Mouse (Mus musculus) midbrain, embryonic 12.5 days (tissue): Measurements from ENCODE around the gene Abcc12. TPM values are rescaled to one million over a fixed set of nuclear protein-coding genes. Genes with fewer than 3 reads are reported as not detected.

Experiments
- ATAC-seq: fragments of 200-750 bp; cut with Nextera tagmentation; 2 replicates; pipeline ENCODE4 v1.8.0; 2017; ENCODE audit warnings: low read depth, moderate TSS enrichment, moderate library complexity; ENCODE audit not compliant: low FRiP score
- H3K27ac ChIP-seq: fragments of 300-500 bp; sonication (generic); replicated peaks from 2 replicates; pipeline ENCODE4 v1.5.1; 2016; ENCODE audit warnings: mild to moderate bottlenecking
- H3K27me3 ChIP-seq: fragments of 300-500 bp; sonication (generic); 2 replicates; pipeline ENCODE4 v1.6.1; 2016; ENCODE audit warnings: mild to moderate bottlenecking
- H3K36me3 ChIP-seq: fragments of 300-500 bp; sonication (generic); 2 replicates; pipeline ENCODE4 v1.6.1; 2016
- H3K4me1 ChIP-seq: fragments of 300-500 bp; sonication (generic); 2 replicates; pipeline ENCODE4 v1.6.1; 2016
- H3K4me2 ChIP-seq: fragments of 300-500 bp; sonication (generic); replicated peaks from 2 replicates; pipeline ENCODE4 v1.6.1; 2016; ENCODE audit warnings: mild to moderate bottlenecking, moderate library complexity
- H3K4me3 ChIP-seq: fragments of 300-500 bp; sonication (generic); 2 replicates; pipeline ENCODE4 v1.5.1; 2016; ENCODE audit warnings: mild to moderate bottlenecking
- H3K9ac ChIP-seq: fragments of 300-500 bp; sonication (generic); replicated peaks from 2 replicates; pipeline ENCODE4 v1.6.1; 2016; ENCODE audit warnings: mild to moderate bottlenecking, moderate library complexity
- H3K9me3 ChIP-seq: fragments of 300-500 bp; sonication (generic); 2 replicates; pipeline ENCODE4 v1.6.1; 2016; ENCODE audit warnings: mild to moderate bottlenecking
- WGBS: fragments of 180-500 bp; shearing (Covaris S2); methylation state at CpG from one replicate; pipeline ENCODE4 v1.1.7; 2016; 5-methylcytosine and 5-hydroxymethylcytosine counted together
- polyA plus RNA-seq: library from polyadenylated mRNA; unstranded; fragments of >200 nt; fragmentation: Nextera tagmentation; extraction: Ambion mirVana; gene quantifications from 2 replicates; pipeline ENCODE4 v1.2.1, GENCODE M21; 2016

The Abcc12 gene
- polyA plus RNA-seq = 0.06 and 0.07 TPM in 2 replicates

DNA sequence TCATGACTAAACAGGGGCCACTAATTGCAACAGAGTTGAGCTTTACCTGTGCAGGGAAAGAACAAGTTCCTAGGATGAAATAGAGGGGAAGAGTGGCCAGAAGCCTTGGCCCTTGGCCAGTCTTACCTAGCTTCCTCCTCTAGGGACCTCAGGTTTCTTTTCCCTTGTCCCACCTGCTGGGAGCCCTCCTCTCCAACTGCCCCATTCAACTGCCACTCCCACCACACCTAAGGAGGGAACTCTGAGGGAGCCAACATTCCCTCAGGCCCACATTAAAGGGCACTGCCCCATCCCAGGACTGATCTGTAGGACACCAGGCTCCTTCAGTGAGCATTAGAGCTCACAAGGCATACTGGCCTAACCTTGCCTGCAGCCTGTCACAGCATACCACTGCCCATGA, at the start of gene Abcc12:
TSS of gene Abcc12 (minus strand) at position 229 of the 400 bp plus-strand sequence.
- Histone ChIP-seq H3K4me2 (no peak within 1 kb of the TSS), H3K4me3 (no peak within 1 kb of the TSS), H3K4me1 (no peaks in the 10 kb centered on the region), H3K9me3 (no peaks in the 10 kb centered on the region), H3K36me3 (no peaks in the 10 kb centered on the region), H3K27me3 (no peaks in the 10 kb centered on the region), H3K27ac (no peak within 1 kb of the TSS), H3K9ac (no peak within 1 kb of the TSS)
- ATAC-seq = no peak

DNA sequence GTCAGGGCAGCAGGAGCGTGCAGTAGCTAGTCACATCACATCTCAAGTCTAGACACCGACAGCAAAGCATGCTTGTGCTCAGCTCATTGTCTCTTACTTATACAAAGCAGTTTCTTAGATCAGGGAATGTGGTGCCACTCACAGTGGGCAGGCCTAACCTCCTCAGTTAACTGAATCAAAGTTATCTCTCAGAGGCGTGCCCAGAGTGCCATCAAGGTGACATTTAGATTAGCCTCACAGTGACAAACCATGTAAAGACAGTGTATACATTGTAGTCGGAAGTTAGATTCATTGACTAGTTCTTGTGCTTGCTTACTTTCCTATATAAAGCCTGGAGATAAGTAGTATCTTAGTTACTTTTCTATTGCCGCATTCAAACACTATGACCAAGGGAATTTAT, 49.7 kb upstream of the Abcc12 start:
- WGBS = 97% methylated on average over 5 of the region's 5 CpGs
- ATAC-seq = no peak
- Histone ChIP-seq H3K4me2 (no peak overlapping the region), H3K4me1 (peaks cover 9% of the 10 kb centered on the region; the same call in 1 of the 2 replicates), H3K4me3 (no peak overlapping the region), H3K36me3 (peaks cover 19% of the 10 kb centered on the region), H3K9ac (no peak overlapping the region), H3K9me3 (no peaks in the 10 kb centered on the region), H3K27ac (no peak overlapping the region), H3K27me3 (no peaks in the 10 kb centered on the region)

DNA sequence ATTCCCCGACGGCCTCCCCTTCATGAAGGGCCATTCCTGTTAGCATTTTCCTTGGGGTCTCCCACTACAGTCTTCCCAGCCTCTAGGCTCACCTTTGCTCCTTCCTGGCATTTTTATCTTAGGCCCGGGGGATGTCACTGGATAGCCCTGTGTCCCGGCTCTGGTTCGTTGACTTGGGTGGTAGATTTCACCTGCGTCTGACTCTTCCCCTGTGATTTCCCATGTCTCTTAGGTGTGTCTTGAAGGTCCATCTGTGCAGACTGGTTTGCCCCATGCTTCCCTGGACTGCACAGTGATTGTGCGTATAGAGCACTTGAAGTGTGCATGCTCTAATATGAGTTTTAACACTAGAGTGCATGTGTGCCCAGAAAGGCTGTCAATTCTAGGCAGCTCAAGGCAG, 44.4 kb upstream of the Abcc12 start:
- Histone ChIP-seq H3K27me3 (no peaks in the 10 kb centered on the region), H3K36me3 (no peaks in the 10 kb centered on the region), H3K9me3 (no peaks in the 10 kb centered on the region), H3K4me3 (peak overlapping the region; percentile 85), H3K27ac (no peak overlapping the region), H3K9ac (peak overlapping the region; percentile 75), H3K4me1 (peaks cover 16% of the 10 kb centered on the region), H3K4me2 (peak overlapping the region; percentile 88)
- ATAC-seq = no peak
- WGBS = 62% methylated on average over 7 of the region's 7 CpGs

DNA sequence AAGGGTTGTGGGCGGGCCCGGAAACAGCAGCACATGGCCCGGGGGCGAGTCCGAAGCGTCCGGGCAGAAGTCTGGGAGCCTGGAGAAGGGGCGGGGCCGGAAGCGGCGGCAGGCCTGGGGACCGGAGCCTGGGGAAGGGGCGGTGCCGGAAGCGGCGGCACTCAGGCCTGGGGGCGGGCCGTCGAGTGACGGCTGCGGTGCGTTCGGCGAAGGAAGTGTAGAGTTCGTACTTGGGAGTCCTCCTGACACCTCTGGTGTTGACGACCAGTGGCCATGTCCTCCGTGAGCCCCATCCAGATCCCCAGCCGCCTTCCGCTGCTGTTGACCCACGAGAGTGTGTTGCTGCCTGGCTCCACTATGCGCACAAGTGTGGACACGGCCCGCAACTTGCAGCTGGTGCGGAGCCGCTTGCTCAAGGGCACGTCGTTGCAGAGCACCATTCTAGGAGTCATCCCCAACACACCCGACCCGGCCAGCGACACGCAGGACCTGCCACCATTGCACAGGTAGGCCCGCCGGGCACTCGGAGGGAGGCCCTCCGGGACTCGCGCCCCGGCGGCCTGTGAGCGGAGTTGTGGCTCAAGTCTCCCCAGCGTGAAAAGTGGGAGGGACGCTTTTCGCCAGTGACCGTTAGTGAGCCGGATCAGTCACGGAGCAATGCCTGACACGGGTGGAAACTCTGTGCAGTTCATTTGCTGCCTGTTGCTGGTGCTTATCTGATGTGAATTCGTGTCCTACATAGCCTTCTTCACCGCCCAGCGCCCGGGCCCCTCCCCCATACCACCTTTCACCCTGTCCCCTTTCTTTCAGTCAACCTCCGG, 43.6 kb upstream of the Abcc12 start, which contains the start of gene Lonp2:
TSS of gene Lonp2 (plus strand) at position 133 of the 821 bp plus-strand sequence.
- peak within 1 kb of the TSS; percentile 75 for H3K27ac ChIP-seq
- peak; percentile 99 for ATAC-seq

DNA sequence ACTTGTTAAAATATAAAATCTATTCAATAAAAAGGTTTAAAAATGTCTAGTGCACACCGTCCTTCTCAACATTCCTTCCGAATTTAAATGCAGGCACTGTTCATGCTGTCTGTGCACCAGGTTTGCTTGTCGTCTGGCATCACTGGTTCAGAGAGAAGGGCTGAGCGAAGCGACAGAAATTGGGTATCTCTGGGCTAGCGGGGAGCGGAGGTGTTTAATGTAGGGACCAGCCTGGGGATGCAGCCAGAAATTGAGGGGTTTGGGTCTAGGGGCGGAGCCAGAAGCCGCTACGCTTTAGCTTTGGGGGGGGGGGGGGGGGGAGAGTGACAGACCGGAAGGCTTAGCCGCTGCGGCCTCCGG, 43.0 kb upstream of the Abcc12 start:
- Histone ChIP-seq H3K36me3 (no peaks in the 10 kb centered on the region), H3K4me3 (peak overlapping the region; percentile 85), H3K9ac (peak overlapping the region; percentile 67), H3K27ac (peak overlapping the region; percentile 75), H3K4me2 (peak overlapping the region; percentile 88), H3K9me3 (no peaks in the 10 kb centered on the region), H3K4me1 (peaks cover 16% of the 10 kb centered on the region), H3K27me3 (no peaks in the 10 kb centered on the region)
- ATAC-seq = no peak
- 2% methylated on average over 11 of the region's 14 CpGs for WGBS

More for the DNA sequence above, 43.6 kb upstream of the Abcc12 start, which contains the start of gene Lonp2:
- Histone ChIP-seq H3K9me3 (no peaks in the 10 kb centered on the region), H3K36me3 (no peaks in the 10 kb centered on the region), H3K4me3 (peak within 1 kb of the TSS; percentile 85), H3K27me3 (no peaks in the 10 kb centered on the region), H3K4me2 (peak within 1 kb of the TSS; percentile 88), H3K9ac (peak within 1 kb of the TSS; percentile 75), H3K4me1 (peaks cover 16% of the 10 kb centered on the region)
- WGBS = under 1% methylated on average over 55 of the region's 62 CpGs

DNA sequence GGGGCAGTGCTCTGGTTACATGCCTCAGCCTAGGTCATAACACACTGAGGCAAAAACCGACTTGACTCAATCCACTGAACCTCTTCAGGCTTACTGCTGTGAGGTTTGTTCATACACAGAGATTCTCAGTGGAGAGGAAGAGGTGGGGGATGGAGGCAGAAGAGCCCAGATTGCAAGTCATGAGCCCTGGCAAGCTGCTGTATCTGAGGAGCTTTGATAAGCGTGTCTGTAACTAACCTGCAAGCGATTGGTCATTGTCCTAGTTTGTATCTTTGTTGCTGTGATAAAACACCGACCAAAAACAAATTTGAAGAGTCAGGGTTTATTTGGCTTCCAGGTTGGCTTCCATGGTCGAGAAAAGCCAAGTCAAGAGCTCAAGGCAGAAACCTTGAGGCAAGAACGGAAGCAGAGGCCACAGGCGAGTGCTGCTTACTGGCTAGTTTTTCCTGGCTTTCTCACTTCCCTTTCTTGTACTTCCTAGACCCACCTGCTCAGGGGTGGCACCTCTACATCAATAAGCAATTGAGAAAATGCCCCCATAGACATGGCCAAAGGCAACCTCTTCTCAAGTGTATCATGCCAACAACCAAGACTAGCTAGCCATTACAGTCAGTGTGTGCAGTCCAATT, 37.4 kb upstream of the Abcc12 start:
- no peak for ATAC-seq
- H3K27me3 ChIP-seq = no peaks in the 10 kb centered on the region
- WGBS = 84% methylated on average over 7 of the region's 7 CpGs
- H3K4me3 ChIP-seq = no peak overlapping the region
- no peaks in the 10 kb centered on the region for H3K9me3 ChIP-seq
- no peak overlapping the region for H3K9ac ChIP-seq
- H3K36me3 ChIP-seq = no peaks in the 10 kb centered on the region
- H3K4me2 ChIP-seq = no peak overlapping the region
- H3K27ac ChIP-seq = no peak overlapping the region
- no peaks in the 10 kb centered on the region for H3K4me1 ChIP-seq

DNA sequence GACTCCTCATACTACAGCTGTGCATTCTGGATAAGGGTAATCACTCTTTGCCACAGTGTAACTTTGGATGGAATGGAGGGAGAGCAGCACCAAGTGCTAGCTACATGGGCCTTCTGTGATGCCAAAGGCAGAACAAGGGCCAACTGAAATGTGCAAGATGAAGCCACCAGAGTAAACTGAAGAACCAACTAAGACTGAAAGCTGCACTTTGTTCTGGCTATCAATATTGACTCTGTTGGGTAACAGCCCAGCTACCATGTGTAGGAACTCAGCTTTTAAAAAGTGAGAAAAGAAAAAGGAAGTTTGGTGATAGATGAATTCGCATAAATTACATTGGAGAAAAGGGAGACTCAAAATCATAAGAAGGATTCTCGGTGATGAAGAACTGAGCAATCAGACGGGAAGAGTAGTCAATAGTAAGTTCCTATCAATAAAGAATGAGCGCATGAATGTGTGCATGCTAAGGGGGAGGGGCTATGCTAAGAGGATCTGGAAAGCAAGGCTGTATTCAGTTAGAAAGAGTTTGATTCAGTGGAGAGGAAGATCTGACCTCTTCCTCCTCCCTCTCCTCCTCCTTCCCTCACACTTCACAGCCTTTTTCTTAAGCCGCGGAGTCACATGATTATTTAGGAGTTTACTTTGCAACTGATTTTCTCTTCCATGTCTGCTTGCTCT, 34.7 kb upstream of the Abcc12 start:
- H3K4me3 ChIP-seq = no peak overlapping the region
- 86% methylated on average over 6 of the region's 6 CpGs for WGBS
- no peaks in the 10 kb centered on the region for H3K9me3 ChIP-seq
- no peak overlapping the region for H3K4me2 ChIP-seq
- H3K36me3 ChIP-seq = no peaks in the 10 kb centered on the region
- H3K27ac ChIP-seq = no peak overlapping the region
- no peak for ATAC-seq
- no peak overlapping the region for H3K9ac ChIP-seq
- H3K27me3 ChIP-seq = no peaks in the 10 kb centered on the region
- no peaks in the 10 kb centered on the region for H3K4me1 ChIP-seq

DNA sequence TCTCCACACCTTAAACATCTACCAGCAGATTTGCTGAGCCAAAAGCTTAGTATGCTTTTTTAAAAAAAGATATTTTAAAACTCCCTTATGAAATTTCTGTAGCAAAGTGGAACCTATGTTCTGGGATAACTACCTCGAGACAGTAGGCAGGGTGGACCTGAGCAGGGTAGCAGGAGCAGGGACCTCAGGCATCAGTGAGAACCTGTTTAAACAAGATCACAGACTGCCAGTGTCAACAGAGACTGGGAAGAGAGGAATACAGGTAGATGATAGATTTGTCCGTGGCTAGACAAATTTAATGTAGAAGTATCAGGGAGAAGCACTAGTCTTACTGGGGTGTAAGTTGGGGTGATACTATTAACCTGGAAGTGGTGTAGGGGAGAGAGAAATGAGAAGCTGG, 33.3 kb upstream of the Abcc12 start:
- WGBS = 82% methylated on average over 2 of the region's 2 CpGs

DNA sequence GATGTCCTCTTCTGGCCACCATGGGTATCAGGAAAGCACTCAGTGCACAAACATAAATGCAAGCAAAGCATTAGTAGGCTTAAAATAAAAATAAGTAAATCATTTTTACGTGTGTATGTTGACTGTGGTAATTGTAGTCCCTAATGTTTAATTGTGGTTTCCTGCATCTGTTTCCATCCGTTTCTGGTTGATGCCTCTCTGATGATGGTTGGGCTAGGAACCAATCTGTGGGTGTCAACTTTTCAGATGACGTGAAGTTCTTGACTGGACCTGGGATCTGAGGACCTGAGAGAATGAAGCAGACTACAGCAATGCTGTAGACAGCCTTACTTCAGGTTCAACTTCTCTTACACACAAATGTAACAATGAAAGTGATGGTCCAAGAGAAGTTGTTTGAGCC, 24.2 kb upstream of the Abcc12 start:
- 84% methylated on average over 3 of the region's 3 CpGs for WGBS
- no peaks in the 10 kb centered on the region for H3K9me3 ChIP-seq
- H3K4me1 ChIP-seq = no peaks in the 10 kb centered on the region
- no peaks in the 10 kb centered on the region for H3K27me3 ChIP-seq
- no peak overlapping the region for H3K4me3 ChIP-seq
- no peak overlapping the region for H3K27ac ChIP-seq
- H3K9ac ChIP-seq = no peak overlapping the region
- H3K4me2 ChIP-seq = no peak overlapping the region
- no peaks in the 10 kb centered on the region for H3K36me3 ChIP-seq
- ATAC-seq = no peak

More for the DNA sequence above, 33.3 kb upstream of the Abcc12 start:
- no peak overlapping the region for H3K27ac ChIP-seq
- no peak overlapping the region for H3K4me2 ChIP-seq
- no peaks in the 10 kb centered on the region for H3K36me3 ChIP-seq
- no peak overlapping the region for H3K9ac ChIP-seq
- H3K4me1 ChIP-seq = no peaks in the 10 kb centered on the region
- no peaks in the 10 kb centered on the region for H3K27me3 ChIP-seq
- no peaks in the 10 kb centered on the region for H3K9me3 ChIP-seq
- no peak overlapping the region for H3K4me3 ChIP-seq
- ATAC-seq = no peak

DNA sequence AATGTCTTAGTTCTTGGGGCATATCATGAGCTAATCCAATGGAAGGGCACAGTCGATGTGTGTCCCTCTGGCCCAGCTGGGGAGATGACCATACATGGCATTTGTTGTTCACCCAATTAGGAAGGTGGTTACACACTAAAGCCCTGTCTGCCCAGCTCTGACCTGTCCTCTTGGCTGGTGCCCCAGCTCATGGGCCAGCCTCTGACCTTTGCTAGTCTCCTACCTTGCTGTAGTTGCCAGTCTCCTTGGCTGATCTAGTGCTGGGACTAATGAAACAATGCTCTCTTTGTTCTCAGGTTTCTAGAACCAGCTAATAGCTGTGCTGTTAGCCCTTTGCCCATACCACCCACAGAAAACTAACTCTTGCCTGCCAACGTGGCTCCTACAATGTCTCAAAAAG, 22.7 kb upstream of the Abcc12 start:
- no peaks in the 10 kb centered on the region for H3K36me3 ChIP-seq
- no peak overlapping the region for H3K9ac ChIP-seq
- H3K4me1 ChIP-seq = no peaks in the 10 kb centered on the region
- H3K4me3 ChIP-seq = no peak overlapping the region
- no peak overlapping the region for H3K27ac ChIP-seq
- no peaks in the 10 kb centered on the region for H3K27me3 ChIP-seq
- no peaks in the 10 kb centered on the region for H3K9me3 ChIP-seq
- ATAC-seq = no peak
- WGBS = 68% methylated on average over 2 of the region's 2 CpGs
- no peak overlapping the region for H3K4me2 ChIP-seq

DNA sequence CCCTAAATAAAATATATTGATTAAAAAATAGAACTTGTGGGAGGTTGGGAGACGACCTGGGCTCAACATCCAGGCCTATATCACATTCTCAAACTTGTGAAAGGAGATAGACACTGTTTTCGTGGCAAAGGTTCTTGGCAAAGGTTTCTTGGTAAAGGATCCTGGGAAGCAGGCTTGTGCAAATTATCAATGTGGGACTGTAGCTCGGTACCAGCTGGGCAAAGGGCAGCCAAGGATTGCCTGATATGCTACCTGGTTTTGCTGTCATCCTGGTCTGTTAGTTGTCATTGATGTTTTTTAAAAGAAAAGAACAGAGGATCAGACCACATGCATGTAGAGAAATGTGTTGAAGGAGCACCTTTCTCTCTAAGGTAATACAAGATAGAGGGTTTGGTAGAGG, 19.8 kb upstream of the Abcc12 start:
- no peak overlapping the region for H3K4me2 ChIP-seq
- no peak for ATAC-seq
- H3K4me3 ChIP-seq = no peak overlapping the region
- no peaks in the 10 kb centered on the region for H3K4me1 ChIP-seq
- H3K9me3 ChIP-seq = no peaks in the 10 kb centered on the region
- no peak overlapping the region for H3K9ac ChIP-seq
- no peaks in the 10 kb centered on the region for H3K27me3 ChIP-seq
- no peaks in the 10 kb centered on the region for H3K36me3 ChIP-seq
- no peak overlapping the region for H3K27ac ChIP-seq
- 83% methylated on average over 3 of the region's 3 CpGs for whole genome bisulfite sequencing

DNA sequence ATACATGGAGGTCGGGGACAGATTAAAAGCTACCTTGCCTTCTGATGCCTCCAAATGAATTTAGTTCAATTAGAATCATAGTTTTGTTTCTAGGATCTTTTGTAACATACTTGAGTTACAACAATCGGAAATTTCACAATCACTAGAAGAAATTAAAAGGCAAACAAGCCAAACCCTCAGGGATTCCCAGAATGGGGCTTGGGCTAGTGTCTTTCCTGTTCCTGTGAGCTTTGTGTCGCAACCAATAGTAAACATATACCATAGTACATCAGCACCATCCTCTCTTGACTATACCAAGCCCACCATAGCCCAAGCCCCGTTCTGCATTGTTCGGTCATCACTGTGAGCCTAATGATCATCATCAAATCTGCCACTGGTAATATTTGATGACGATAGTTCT, 18.8 kb upstream of the Abcc12 start:
- H3K27ac ChIP-seq = no peak overlapping the region
- no peak overlapping the region for H3K4me2 ChIP-seq
- 92% methylated on average over 6 of the region's 6 CpGs for WGBS
- no peak overlapping the region for H3K9ac ChIP-seq
- no peaks in the 10 kb centered on the region for H3K36me3 ChIP-seq
- no peak overlapping the region for H3K4me3 ChIP-seq
- no peaks in the 10 kb centered on the region for H3K27me3 ChIP-seq
- H3K4me1 ChIP-seq = no peaks in the 10 kb centered on the region
- ATAC-seq = no peak
- no peaks in the 10 kb centered on the region for H3K9me3 ChIP-seq
